Mouse (Mus musculus) layer of hippocampus, adult 2 months (tissue): Measurements from ENCODE around the gene Mgea5. TPM values are rescaled to one million over a fixed set of nuclear protein-coding genes. Genes with fewer than 3 reads are reported as not detected.

Experiments
- DNase-seq, 2 experiments: peaks; one replicate each; pipeline ENCODE4 v3.0.0; 2022; ENCODE audit warnings: low spot score in 2 of 2
- H3K27ac ChIP-seq: fragments of 200-600 bp; 2 replicates; pipeline ENCODE4 v1.8.1; 2022
- H3K4me3 ChIP-seq: fragments of 200-600 bp; 2 replicates; pipeline ENCODE4 v1.8.1; 2022; ENCODE audit warnings: mild to moderate bottlenecking
- CTCF ChIP-seq: fragments of 200-600 bp; conservative IDR thresholded peaks from 2 replicates; pipeline ENCODE4 v1.8.1; 2022; ENCODE audit warnings: antibody characterized with exemption, mild to moderate bottlenecking, moderate library complexity
- total RNA-seq, 2 experiments: library from RNA; stranded (reverse); gene quantifications; 2 replicates each; pipeline ENCODE4 v1.2.3; 2021

Mgea5 gene
- total RNA-seq, 2 experiments from 2014 or later, result 166 to 170 TPM

DNA sequence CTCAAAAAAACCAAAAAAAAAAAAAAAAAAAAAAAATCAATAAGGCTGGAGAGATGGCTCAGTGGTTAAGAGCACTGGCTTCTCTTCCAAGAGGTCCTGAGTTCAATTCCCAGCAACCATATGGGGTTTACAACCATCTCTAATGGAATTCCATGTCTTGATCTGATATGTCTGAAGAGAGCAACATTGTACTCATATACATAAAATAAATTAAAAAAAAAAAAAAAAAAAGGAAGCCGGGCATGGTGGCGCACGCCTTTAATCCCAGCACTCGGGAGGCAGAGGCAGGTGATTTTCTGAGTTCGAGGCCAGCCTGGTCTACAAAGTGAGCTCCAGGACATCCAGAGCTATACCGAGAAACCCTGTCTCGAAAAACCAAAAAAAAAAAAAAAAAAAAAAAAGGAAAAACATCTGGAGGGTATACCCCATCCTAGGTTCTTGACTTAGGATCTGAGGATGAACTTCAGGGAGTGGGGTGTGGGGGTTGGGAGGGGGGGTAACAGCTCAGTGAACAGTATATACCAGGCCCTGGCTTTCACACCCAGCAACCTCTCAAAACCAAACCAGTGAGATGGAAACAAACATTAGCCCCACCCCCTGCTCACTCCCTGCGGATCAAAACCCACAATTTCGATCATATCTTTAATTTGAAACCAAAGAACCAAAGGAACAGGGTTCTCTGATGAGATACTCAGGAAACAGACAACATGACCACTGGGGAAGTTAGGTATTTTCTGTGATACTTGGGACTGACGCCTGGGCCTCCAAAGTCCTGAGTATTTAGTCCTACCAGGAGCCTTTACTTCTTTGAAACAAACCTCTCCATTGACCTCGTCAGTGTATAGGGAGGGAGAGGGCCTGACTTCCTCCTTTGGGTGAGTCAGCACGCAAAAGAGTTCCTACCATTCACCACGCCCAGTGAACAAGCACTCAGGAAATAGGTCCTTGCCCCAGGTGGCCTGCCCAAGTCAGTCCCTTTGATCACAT, 6.5 kb upstream of the Mgea5 start:
- DNase-seq, result no peak
- TF ChIP-seq CTCF, result no peak
- H3K27ac ChIP-seq, result no peak overlapping the region
- H3K4me3 ChIP-seq, result no peak overlapping the region

DNA sequence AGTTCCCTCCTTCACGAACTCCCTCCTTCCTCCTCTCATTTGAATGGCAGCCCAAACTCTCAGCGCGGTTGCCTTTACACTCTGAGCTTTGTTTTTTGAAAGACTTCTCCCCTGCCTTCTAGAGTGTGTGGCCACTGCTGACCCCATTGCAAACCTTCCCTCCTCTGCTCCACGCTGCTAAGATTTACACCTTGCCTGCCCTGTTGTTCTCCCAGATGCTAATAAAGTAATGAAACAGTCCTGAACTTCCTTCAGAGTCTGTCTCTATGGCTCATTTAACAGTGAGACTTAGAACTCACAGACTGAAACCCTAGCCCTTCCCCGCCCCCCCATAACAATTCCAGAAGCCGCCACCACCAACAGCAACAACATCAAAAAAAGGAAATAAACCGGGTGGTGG, 5.7 kb upstream of the Mgea5 start:
- no peak for DNase-seq
- H3K27ac ChIP-seq, result no peak overlapping the region
- H3K4me3 ChIP-seq, result no peak overlapping the region
- TF ChIP-seq CTCF, result no peak

GRCm38 (mm10) chr19:45788337-45788736, 4.7 kb upstream of the Mgea5 start:
- Histone ChIP-seq H3K4me3 (no peak overlapping the region), H3K27ac (no peak overlapping the region)
- DNase-seq, result no peak
- TF ChIP-seq CTCF, result no peak

DNA sequence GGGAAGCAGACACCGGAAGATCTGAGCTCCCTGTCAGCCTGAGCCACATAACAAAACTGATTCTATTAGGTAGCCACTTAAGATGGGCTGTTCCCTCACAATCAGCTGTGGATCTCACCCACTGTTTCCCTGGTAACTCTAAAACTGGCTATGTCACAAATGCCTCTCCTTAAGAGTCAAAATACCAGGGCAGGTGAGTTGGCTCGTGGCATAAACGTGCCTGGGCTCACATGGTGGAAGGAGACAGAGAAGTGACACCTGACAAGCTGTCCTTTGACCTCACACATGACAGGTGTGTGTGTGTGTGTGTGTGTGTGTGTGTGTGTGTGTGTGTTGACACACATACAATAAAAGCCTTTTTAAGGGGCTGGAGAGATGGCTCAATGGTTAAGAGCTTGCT, 3.8 kb upstream of the Mgea5 start:
- no peak for DNase-seq
- H3K27ac ChIP-seq, result no peak overlapping the region
- no peak overlapping the region for H3K4me3 ChIP-seq
- TF ChIP-seq CTCF, result no peak

- Histone ChIP-seq H3K27ac (no peak overlapping the region), H3K4me3 (no peak overlapping the region)
- no peak for TF ChIP-seq CTCF
Observed at GRCm38 (mm10) chr19:45785470-45785869, 1.8 kb upstream of the Mgea5 start.

GRCm38 (mm10) chr19:45783933-45784576, 418 bp upstream of the Mgea5 start:
- no peak for TF ChIP-seq CTCF
- Histone ChIP-seq H3K27ac (peak overlapping the region; percentile 83), H3K4me3 (peak overlapping the region; percentile 56)
- no peak for DNase-seq

More at GRCm38 (mm10) chr19:45785470-45785869, 1.8 kb upstream of the Mgea5 start:
- no peak for DNase-seq

DNA sequence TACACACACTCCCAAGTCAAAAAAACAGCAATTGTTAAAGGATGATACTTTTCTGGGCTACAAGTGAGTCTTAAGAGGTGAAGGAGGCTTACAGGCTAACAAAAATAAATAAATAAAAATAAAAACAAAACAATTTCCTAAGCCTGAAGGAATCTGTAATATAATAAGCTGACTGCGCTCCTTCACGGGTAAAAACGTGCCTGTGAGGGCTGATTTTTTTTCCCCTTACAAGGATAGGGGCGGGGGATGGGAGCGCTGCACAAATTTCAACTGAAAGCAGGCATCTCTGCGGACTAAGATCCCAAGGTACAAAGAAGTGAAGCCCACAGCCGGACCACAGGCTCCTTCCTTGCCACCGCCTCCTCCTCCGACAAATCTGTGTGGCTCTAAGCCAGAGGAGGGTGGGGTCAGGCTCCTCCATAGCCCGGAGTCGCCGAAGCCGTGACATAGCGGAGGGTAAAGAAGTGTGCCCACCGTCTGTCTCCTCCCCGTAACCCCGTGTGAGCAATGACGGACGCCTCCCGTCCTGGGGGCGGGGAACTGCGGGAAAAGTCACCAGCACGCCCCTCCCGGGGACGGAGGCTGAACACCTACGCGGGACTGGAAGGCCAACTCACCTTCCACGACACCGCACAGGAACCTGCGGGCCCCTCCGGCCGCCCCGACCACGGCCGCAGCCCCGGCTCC, 1.2 kb downstream of the Mgea5 start:
- Histone ChIP-seq H3K4me3 (peak overlapping the region; percentile 98), H3K27ac (peak overlapping the region; percentile 100)
- TF ChIP-seq CTCF, result no peak
- peak; percentile 49 to 57 for DNase-seq

DNA sequence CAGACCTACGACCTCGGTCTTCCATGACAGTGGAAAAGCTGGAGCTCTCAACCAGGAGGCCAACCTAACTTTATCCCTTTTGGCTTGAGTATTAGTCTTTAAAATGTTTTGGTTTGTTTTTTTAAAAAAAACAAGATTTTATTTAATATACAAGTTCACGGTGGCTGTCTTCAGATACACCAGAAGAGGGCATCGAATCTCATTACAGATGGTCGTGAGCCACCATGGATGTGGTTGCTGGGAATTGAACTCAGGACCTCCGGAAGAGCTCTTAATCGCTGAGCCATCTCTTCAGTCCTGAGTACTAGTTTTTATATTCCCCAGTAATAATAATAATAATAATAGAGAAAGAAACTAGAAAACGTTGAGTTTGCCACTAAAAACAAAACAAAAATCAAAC, 2.0 kb downstream of the Mgea5 start:
- TF ChIP-seq CTCF, result peak; percentile 53
- no peak for DNase-seq
- peak overlapping the region; percentile 98 for H3K4me3 ChIP-seq
- H3K27ac ChIP-seq, result peak overlapping the region; percentile 100; the same call in 1 of the 2 replicates

DNA sequence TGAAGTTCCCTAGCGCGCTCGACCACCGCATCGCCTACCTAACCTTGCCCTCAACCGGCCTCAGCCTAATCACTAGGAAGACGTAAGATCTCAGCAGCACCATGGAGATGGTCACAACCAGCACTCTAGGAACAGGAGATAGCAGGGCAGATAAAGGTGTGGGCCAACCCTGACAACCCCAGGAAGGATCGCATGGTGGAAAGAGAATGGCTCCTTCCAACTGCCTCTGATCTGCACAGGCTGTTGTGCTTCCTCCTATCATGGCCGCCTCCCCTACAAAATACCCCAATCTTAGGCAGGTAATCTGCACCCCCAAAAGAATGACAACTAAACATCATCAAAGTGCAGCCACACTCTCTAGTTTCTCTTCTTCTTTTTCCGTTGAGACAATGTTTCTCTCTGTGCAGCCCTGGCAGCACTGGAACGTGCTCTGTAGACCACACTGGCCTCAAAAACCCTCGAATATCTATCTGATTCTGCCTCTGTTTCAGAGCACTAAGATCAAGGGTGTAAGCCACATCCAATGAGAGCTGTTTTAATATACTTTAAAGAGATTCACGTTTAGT, 3.2 kb downstream of the Mgea5 start:
- no peak for TF ChIP-seq CTCF
- peak overlapping the region; percentile 98 for H3K4me3 ChIP-seq
- DNase-seq, result no peak
- no peak overlapping the region for H3K27ac ChIP-seq

GRCm38 (mm10) chr19:45775486-45775885, 8.2 kb downstream of the Mgea5 start:
- no peak for TF ChIP-seq CTCF
- no peak for DNase-seq
- Histone ChIP-seq H3K4me3 (no peak overlapping the region), H3K27ac (no peak overlapping the region)

GRCm38 (mm10) chr19:45771501-45771900, 12.1 kb downstream of the Mgea5 start:
- DNase-seq, result no peak
- Histone ChIP-seq H3K27ac (no peak overlapping the region), H3K4me3 (no peak overlapping the region)
- no peak for TF ChIP-seq CTCF

- Histone ChIP-seq H3K27ac (no peak overlapping the region), H3K4me3 (no peak overlapping the region)
- no peak for DNase-seq
- TF ChIP-seq CTCF, result no peak
Observed at GRCm38 (mm10) chr19:45760810-45761209, 22.8 kb downstream of the Mgea5 start.

- no peak for DNase-seq
- H3K27ac ChIP-seq, result no peak overlapping the region
- H3K4me3 ChIP-seq, result no peak overlapping the region
- no peak for TF ChIP-seq CTCF
Observed at GRCm38 (mm10) chr19:45758671-45759070, 25.0 kb downstream of the Mgea5 start.
